9 mouse cellular contexts compared by ENCODE assay signal in the genomic region with DNA sequence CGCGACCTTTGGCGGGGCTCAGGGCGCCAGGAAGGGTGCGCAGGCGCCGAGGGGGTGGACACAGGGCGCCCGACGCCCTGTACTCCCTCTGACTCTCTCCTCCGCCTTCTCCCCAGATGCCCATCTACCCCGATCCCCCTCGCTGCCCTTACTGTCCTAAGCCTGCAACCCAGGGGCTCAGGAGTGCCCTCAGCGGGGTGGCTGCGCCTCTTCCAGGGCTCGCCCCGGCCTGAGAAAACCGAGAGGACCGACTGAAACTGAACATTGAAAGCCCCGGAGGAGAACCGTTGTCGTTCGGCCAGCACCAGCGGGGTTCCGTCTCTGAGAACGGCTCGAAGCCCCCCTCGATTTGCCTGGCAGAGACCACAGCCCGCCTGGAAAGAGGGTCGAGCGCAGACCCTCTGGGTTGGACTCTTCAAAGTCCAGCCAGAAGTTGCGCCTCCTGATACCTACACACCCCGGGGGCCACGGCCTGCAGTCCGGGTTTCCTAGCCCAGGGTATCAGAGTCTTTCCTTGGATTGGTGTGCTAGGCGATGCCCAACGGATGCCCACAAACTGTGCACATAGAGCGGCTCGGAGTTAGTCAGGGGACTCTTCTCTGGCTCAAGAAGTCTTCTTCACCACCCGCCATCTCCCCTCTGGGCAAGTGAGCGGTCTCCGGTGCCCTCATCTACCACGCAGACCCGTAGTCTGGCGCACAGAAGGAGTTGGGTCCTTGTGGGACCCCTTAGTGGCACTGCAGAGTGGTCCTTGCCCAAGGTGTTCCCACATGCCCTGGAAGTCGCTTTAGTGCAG. TPM values are rescaled to one million over a fixed set of nuclear protein-coding genes. Genes with fewer than 3 reads are reported as not detected.
DNase-seq lines count a peak whose midpoint lies in the region; ATAC-seq and TF ChIP-seq lines count a peak whose summit lies in the region.
"Had no signal": no experiment of that assay in that cellular context is flagged by ENCODE, and none has a peak within 500 bp of the region (broad histone marks: within the 10 kb centered on the region; RNA-seq: fewer than 3 reads in every experiment).

No protein-coding gene starts in this region.

- H3K27me3 ChIP-seq in heart, embryonic 14.5 days (ENCODE audit: control insufficient read depth, insufficient read depth, low read length) = peaks cover 64% of the 10 kb centered on the region
- H3K27me3 ChIP-seq in forebrain, embryonic 15.5 days = peaks cover 58% of the 10 kb centered on the region
- H3K27me3 ChIP-seq in liver, postnatal 0 days (ENCODE audit: insufficient read depth, low read length) = peaks cover 61% of the 10 kb centered on the region

- peak overlapping the region; percentile 87 for H3K4me2 ChIP-seq in heart, embryonic 14.5 days (ENCODE audit: low read length)
- H3K4me2 ChIP-seq in forebrain, embryonic 15.5 days (replicated peaks) = peak overlapping the region; percentile 94
- peak overlapping the region; percentile 77 for H3K4me2 ChIP-seq in liver, postnatal 0 days (ENCODE audit: low read depth, low read length)

- no peak overlapping the region for H3K27ac ChIP-seq in heart, embryonic 14.5 days (replicated peaks in 1 of 2; ENCODE audit: control insufficient read depth in 1 of 2, insufficient read depth in 1 of 2, low read depth in 2 of 2, low read length in 2 of 2)
- no peak overlapping the region for H3K27ac ChIP-seq in ES-E14 (ENCODE audit: insufficient read depth, low read depth, low read length, poor library complexity, severe bottlenecking)
- H3K27ac ChIP-seq in forebrain, embryonic 15.5 days (replicated peaks) = no peak overlapping the region
- H3K27ac ChIP-seq in liver, postnatal 0 days (ENCODE audit: low read depth) = no peak overlapping the region

- H3K36me3 ChIP-seq in heart, embryonic 14.5 days (ENCODE audit: control insufficient read depth, insufficient read depth, low read length) = no peaks in the 10 kb centered on the region
- peaks cover 2% of the 10 kb centered on the region; the same call in 1 of the 2 replicates for H3K36me3 ChIP-seq in ES-E14 (ENCODE audit: control insufficient read depth, insufficient read depth, low read length, poor library complexity, severe bottlenecking)
- no peaks in the 10 kb centered on the region for H3K36me3 ChIP-seq in forebrain, embryonic 15.5 days
- H3K36me3 ChIP-seq in liver, postnatal 0 days (replicated peaks; ENCODE audit: insufficient read depth, low read length) = no peaks in the 10 kb centered on the region

- no peak for TF ChIP-seq CTCF in liver, postnatal 0 days (IDR thresholded peaks at IDR 0.05; ENCODE audit: low read depth)

- no peaks in the 10 kb centered on the region for H3K9me3 ChIP-seq in heart, embryonic 14.5 days (ENCODE audit: control insufficient read depth, low read length)
- no peaks in the 10 kb centered on the region for H3K9me3 ChIP-seq in ES-E14 (ENCODE audit: control insufficient read depth, insufficient read depth, low read depth, low read length)
- no peaks in the 10 kb centered on the region for H3K9me3 ChIP-seq in forebrain, embryonic 15.5 days
- H3K9me3 ChIP-seq in liver, postnatal 0 days (ENCODE audit: low read length) = no peaks in the 10 kb centered on the region

- H3K9ac ChIP-seq in heart, embryonic 14.5 days (ENCODE audit: low read length) = peak overlapping the region; percentile 63
- peak overlapping the region; percentile 10; the same call in 1 of the 2 replicates for H3K9ac ChIP-seq in ES-E14 (ENCODE audit: insufficient read depth, low read depth, low read length, poor library complexity, severe bottlenecking)
- H3K9ac ChIP-seq in forebrain, embryonic 15.5 days (replicated peaks) = peak overlapping the region; percentile 43
- H3K9ac ChIP-seq in liver, postnatal 0 days (replicated peaks) = no peak overlapping the region

- peak overlapping the region; percentile 47 to 91 for H3K4me3 ChIP-seq in heart, embryonic 14.5 days (ENCODE audit: control insufficient read depth in 1 of 2, insufficient read depth in 1 of 2, low read depth in 1 of 2, low read length in 2 of 2)
- H3K4me3 ChIP-seq in ES-E14 (ENCODE audit: insufficient read depth in 1 of 2, low read depth in 1 of 2, low read length in 2 of 2, poor library complexity in 1 of 2, severe bottlenecking in 1 of 2) = peak overlapping the region; percentile 42 to 57; a peak in 3 of 4 replicates
- H3K4me3 ChIP-seq in forebrain, embryonic 15.5 days = peak overlapping the region; percentile 45
- peak overlapping the region; percentile 49 for H3K4me3 ChIP-seq in liver, postnatal 0 days (ENCODE audit: low read depth, low read length)

- 2% methylated on average over 42 of the region's 46 CpGs for WGBS in heart, embryonic 14.5 days
- under 1% methylated on average over 46 of the region's 46 CpGs for WGBS in forebrain, embryonic 15.5 days
- 2% methylated on average over 44 of the region's 46 CpGs for WGBS in liver, postnatal 0 days (ENCODE audit: insufficient replicate concordance)

- ATAC-seq in heart, embryonic 14.5 days (ENCODE audit: insufficient number of reproducible peaks, insufficient read depth, low FRiP score, low read depth) = no peak
- no peak for ATAC-seq in forebrain, embryonic 15.5 days (replicated peaks)
- no peak for ATAC-seq in liver, postnatal 0 days
- ATAC-seq in granulocyte monocyte progenitor cell, adult 5-6 weeks (replicated peaks; ENCODE audit: poor library complexity, severe bottlenecking) = no peak
- no peak for ATAC-seq in inflammation-experienced regulatory T-cells, adult 6 months
- ATAC-seq: Patski had no signal

- DNase-seq in heart, postnatal 25 days (ENCODE audit: low spot score) = no peak
- DNase-seq in ES-E14 (ENCODE audit: low read depth, low spot score) = no peak
- no peak for DNase-seq in liver, postnatal 0 days
- DNase-seq in gastrocnemius, postnatal 25 days = no peak

- in situ Hi-C loops in ES-E14 (cut with MboI; ENCODE audit: low sequenced_read_pairs in 2 of 2, unreplicated experiment in 2 of 2) = no loop called here

- no peak for TF ChIP-seq EP300 in liver, postnatal 0 days (IDR thresholded peaks at IDR 0.05; ENCODE audit: low read depth)

- peaks cover 12 to 27% of the 10 kb centered on the region in 2 experiments; a peak in 3 of 4 replicates for H3K4me1 ChIP-seq in heart, embryonic 14.5 days (ENCODE audit: control insufficient read depth in 2 of 2, insufficient read depth in 2 of 2, low read length in 2 of 2)
- H3K4me1 ChIP-seq in ES-E14 (ENCODE audit: control insufficient read depth in 2 of 2, insufficient read depth in 2 of 2, low read length in 2 of 2, poor library complexity in 1 of 2) = peaks cover 0 to 2% of the 10 kb centered on the region in 2 experiments; a peak in 1 of 4 replicates
- H3K4me1 ChIP-seq in forebrain, embryonic 15.5 days = peaks cover 41% of the 10 kb centered on the region
- H3K4me1 ChIP-seq in liver, postnatal 0 days (ENCODE audit: insufficient read depth) = peaks cover 26% of the 10 kb centered on the region

- intact Hi-C loops in heart, postnatal 25 days (cut with DNase I) = loop anchor here (10.0 kb wide), 1 partner anchor 186 kb away; a partner anchor contains a TSS

RNA-seq across cellular contexts. Expression of a gene that starts 0.4 kb away (rescaled TPM):
- polyA plus RNA-seq in heart, embryonic 14.5 days (2014; fragmentation: Nextera tagmentation; extraction: Ambion mirVana) = 0.08 and 0.09 TPM in 2 replicates
- not detected for total RNA-seq in heart, postnatal 25 days (2021)
- total RNA-seq in ES-E14 (2012; rRNA removed) = 2.6 and 4.5 TPM in 2 replicates
- polyA plus RNA-seq in forebrain, embryonic 15.5 days (2015; fragmentation: Nextera tagmentation; extraction: Ambion mirVana) = 5.6 and 5.9 TPM in 2 replicates
- polyA plus RNA-seq in liver, postnatal 0 days (2015; fragmentation: Nextera tagmentation; extraction: Ambion mirVana) = not detected in 2 replicates
- total RNA-seq in granulocyte monocyte progenitor cell, adult 5-6 weeks (2014; fragmentation: Nextera tagmentation) = not detected in 2 replicates
- total RNA-seq in granulocyte monocyte progenitor cell, adult 5-6 weeks (2017) = not detected in 2 replicates
- under 1 TPM in 1 of 3 experiments, not detected in 2; 0.34 TPM for polyA plus RNA-seq in inflammation-experienced regulatory T-cells, adult 6 months (2017; shearing (Covaris generic))
- total RNA-seq in gastrocnemius, postnatal 25 days (2021) = under 1 TPM in 1 of 2 experiments, not detected in 1; 0.38 TPM

RNA-seq across cellular contexts. Expression of a gene that starts 1.8 kb away (rescaled TPM):
- 20.7 and 23.1 TPM in 2 replicates for polyA plus RNA-seq in heart, embryonic 14.5 days (2014; fragmentation: Nextera tagmentation; extraction: Ambion mirVana)
- total RNA-seq in heart, postnatal 25 days (2021) = 10 to 100 TPM; 10.9 to 11.6 TPM
- 24.9 and 29.0 TPM in 2 replicates for total RNA-seq in ES-E14 (2012; rRNA removed)
- 58.3 and 62.1 TPM in 2 replicates for polyA plus RNA-seq in forebrain, embryonic 15.5 days (2015; fragmentation: Nextera tagmentation; extraction: Ambion mirVana)
- 12.4 and 14.1 TPM in 2 replicates for polyA plus RNA-seq in liver, postnatal 0 days (2015; fragmentation: Nextera tagmentation; extraction: Ambion mirVana)
- 8.0 and 18.9 TPM in 2 replicates for total RNA-seq in granulocyte monocyte progenitor cell, adult 5-6 weeks (2014; fragmentation: Nextera tagmentation)
- 8.6 and 24.1 TPM in 2 replicates for total RNA-seq in granulocyte monocyte progenitor cell, adult 5-6 weeks (2017)
- polyA plus RNA-seq in inflammation-experienced regulatory T-cells, adult 6 months (2017; shearing (Covaris generic)) = 10 to 100 TPM; 24.9 to 35.1 (median 30.7) TPM
- 1 to 10 TPM; 7.9 to 9.7 TPM for total RNA-seq in gastrocnemius, postnatal 25 days (2021)

RNA-seq across cellular contexts. Expression of a gene that starts 20.1 kb away (rescaled TPM):
- 145 and 148 TPM in 2 replicates for polyA plus RNA-seq in heart, embryonic 14.5 days (2014; fragmentation: Nextera tagmentation; extraction: Ambion mirVana)
- total RNA-seq in heart, postnatal 25 days (2021) = 100 to 1,000 TPM; 118 to 124 TPM
- total RNA-seq in ES-E14 (2012; rRNA removed) = 64.5 and 68.1 TPM in 2 replicates
- polyA plus RNA-seq in forebrain, embryonic 15.5 days (2015; fragmentation: Nextera tagmentation; extraction: Ambion mirVana) = 164 and 171 TPM in 2 replicates
- 74.4 and 83.4 TPM in 2 replicates for polyA plus RNA-seq in liver, postnatal 0 days (2015; fragmentation: Nextera tagmentation; extraction: Ambion mirVana)
- 44.9 and 52.5 TPM in 2 replicates for total RNA-seq in granulocyte monocyte progenitor cell, adult 5-6 weeks (2014; fragmentation: Nextera tagmentation)
- total RNA-seq in granulocyte monocyte progenitor cell, adult 5-6 weeks (2017) = 28.9 and 29.8 TPM in 2 replicates
- 10 to 100 TPM; 21.9 to 30.4 (median 25.3) TPM for polyA plus RNA-seq in inflammation-experienced regulatory T-cells, adult 6 months (2017; shearing (Covaris generic))
- 10 to 100 TPM; 83.2 to 86.8 TPM for total RNA-seq in gastrocnemius, postnatal 25 days (2021)

RNA-seq across cellular contexts. Expression of a gene that starts 30.1 kb away (rescaled TPM):
- 33.3 and 39.8 TPM in 2 replicates for polyA plus RNA-seq in heart, embryonic 14.5 days (2014; fragmentation: Nextera tagmentation; extraction: Ambion mirVana)
- total RNA-seq in heart, postnatal 25 days (2021) = 1 to 10 TPM; 7.4 to 8.9 TPM
- 5.6 and 12.7 TPM in 2 replicates for total RNA-seq in ES-E14 (2012; rRNA removed)
- polyA plus RNA-seq in forebrain, embryonic 15.5 days (2015; fragmentation: Nextera tagmentation; extraction: Ambion mirVana) = 6.4 TPM in 2 replicates
- polyA plus RNA-seq in liver, postnatal 0 days (2015; fragmentation: Nextera tagmentation; extraction: Ambion mirVana) = 0.67 and 0.89 TPM in 2 replicates
- not detected in 2 replicates for total RNA-seq in granulocyte monocyte progenitor cell, adult 5-6 weeks (2014; fragmentation: Nextera tagmentation)
- total RNA-seq in granulocyte monocyte progenitor cell, adult 5-6 weeks (2017) = not detected in 2 replicates
- not detected for polyA plus RNA-seq in inflammation-experienced regulatory T-cells, adult 6 months (2017; shearing (Covaris generic))
- 1 to 10 TPM; 2.1 to 2.2 TPM for total RNA-seq in gastrocnemius, postnatal 25 days (2021)
